Mouse (Mus musculus): ENCODE results near the gene Mfap2. TPM values are rescaled to one million over a fixed set of nuclear protein-coding genes. Genes with fewer than 3 reads are reported as not detected.

Mfap2 gene
- polyA plus RNA-seq, 1 experiment: 36.9 TPM

DNA sequence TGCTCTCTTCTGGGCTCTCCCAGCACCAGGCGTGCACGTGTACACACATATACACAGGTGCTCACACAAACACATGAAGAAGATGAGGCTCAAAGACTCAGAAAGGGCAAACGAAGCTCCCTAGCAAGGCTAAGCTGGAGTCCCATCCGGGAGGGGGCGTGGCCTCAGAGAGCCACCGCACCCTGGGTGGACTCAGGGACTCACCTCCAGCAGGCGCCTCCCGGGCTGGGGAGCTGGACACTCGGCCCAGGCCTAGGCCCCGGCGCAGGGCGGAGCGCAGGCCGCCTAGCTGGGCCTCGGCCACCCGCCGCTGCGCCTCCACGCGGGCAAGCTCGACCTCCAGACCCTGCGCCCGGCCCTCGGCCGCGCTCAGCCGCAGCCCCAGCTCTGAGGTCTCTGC is 14.8 kb downstream of the Mfap2 start:
- DNase-seq (ENCODE audit: low read depth): no peak

GRCm38 (mm10) chr4:141030541-141031206 is 20.5 kb downstream of the Mfap2 start:
- DNase-seq (ENCODE audit: low read depth): no peak

DNA sequence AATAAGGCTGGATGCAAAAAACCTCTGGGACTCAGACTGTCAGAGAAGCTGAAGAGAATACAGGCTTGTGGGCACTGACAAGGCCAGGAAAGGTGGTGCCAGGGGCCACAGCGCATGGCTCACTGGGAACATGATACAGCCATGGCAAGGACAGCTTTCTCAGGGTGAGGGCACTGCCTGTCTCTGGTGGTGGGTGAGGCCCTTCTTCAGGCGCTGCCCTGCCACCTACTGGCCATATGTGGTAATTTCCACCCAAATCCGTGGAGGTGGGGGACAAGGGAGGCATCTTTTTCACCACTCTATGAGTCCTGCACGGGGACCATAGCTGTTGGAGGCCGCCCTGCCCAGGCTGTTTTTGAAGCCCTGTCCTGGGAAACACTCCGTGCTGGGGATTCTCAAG is 21.5 kb downstream of the Mfap2 start:
- DNase-seq (ENCODE audit: low read depth): no peak

GRCm38 (mm10) chr4:141033606-141034549 is 23.7 kb downstream of the Mfap2 start:
- DNase-seq (ENCODE audit: low read depth): no peak

DNA sequence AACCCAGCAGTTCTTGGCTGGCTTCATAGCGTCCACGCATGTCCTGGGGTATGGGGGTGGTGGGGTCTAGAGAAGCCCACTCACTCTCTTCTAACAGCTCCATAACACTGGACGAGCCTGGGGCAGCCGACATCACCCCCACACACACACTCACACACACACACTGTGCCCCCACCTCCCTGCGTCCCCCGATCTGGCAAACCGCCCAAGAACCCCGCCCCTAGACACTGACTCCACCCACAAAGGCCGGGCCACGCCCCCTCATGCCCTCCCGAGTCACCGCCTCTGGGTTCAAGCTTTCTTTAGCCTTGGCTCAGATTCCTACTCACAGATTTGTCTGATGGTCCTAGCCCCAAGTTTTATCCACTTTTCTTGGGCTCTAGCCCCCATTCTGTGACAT is 30.9 kb downstream of the Mfap2 start:
- no peak for DNase-seq (ENCODE audit: low read depth)

DNA sequence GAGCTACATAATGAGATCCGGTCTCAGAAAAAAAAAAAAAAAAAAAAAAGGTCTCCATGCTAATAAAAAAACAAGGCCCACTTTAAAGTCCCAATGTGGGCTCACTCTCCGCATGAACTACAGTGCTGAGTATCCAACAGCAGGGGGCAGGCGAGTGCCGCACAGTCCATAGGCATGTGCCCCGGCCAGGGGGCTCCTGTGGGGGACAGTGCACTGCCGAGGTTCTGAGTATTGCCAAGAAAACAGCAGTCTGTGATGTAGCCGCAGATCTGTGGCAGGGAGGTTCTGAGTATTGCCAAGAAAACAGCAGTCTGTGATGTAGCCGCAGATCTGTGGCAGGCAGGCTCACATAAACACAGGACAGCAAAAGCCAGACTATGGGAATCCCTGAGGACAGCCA is 34.6 kb downstream of the Mfap2 start:
- no peak for DNase-seq (ENCODE audit: low read depth)

DNA sequence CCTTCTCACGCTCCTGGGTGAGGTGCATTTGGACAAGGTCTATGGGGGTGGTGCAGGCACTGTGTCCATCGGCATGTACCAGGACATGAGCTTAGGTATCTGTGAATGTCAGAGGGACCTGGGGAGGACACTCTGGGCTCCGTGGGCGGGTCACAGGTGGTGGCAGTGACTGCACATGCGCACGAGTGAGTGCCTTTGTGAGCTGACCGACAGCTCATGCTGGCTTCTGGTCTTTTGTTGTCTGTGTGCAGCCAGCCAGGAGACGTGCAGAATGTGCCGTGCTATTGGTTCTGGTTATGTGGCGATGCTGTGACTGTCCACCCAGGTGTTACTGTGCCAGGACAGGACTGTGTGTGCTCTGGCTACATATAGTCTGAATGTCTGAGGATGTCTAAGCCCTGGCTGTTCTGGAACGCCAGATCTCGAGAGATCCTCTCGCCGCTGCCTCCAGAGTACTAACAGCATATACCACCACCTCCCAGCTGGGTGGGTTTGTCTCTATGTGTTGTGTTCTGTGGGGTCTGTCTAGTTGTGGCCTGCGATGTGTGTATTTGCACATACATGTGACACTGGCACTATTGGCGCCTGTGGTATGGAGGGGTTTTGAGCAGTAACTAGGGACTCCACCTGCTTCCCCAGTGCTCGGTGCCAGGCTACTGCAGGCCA is 38.7 kb downstream of the Mfap2 start:
- no peak for DNase-seq (ENCODE audit: low read depth)

- no peak for DNase-seq (ENCODE audit: low read depth)
Measured at GRCm38 (mm10) chr4:141049476-141049835, 39.2 kb downstream of the Mfap2 start.

DNA sequence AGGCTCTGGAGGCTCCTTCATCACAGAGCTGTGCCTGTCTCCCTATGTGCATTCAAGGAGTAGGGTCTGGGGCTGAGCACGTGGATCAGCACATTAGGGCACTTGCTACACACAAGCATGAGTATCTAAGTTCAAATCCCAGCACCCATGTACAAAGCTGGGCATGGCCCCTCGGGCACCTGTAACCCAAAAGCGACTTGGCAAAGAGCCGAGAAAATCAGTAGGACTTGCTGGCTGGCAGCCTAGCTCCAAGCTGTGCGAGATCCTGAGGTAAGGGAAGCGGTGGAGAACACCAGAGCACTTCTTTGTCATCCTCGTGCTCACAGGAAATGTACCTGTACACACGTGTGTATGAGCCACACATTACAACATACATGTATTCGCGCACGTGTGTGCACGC is 42.2 kb downstream of the Mfap2 start:
- DNase-seq (ENCODE audit: low read depth): no peak

DNA sequence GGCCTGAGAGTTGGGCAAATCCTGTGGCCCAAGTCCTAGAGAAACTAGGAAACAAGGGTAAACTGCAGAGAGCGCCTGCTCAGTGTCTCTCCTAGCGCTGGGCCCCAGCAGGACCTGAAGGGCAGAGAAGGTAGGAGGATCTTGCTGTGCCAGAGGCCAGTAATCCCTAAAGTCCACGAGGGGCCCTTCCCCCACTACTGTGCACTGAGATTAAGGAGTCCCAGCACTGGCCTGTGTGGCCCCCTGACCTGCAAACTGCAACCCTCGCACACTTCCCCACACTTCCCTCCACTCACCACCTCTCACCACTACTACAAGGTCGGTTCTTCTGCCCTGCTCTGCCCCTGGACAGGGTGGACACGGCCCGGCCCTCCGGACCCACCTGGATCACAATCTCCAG is 42.9 kb downstream of the Mfap2 start:
- DNase-seq (ENCODE audit: low read depth): no peak

DNA sequence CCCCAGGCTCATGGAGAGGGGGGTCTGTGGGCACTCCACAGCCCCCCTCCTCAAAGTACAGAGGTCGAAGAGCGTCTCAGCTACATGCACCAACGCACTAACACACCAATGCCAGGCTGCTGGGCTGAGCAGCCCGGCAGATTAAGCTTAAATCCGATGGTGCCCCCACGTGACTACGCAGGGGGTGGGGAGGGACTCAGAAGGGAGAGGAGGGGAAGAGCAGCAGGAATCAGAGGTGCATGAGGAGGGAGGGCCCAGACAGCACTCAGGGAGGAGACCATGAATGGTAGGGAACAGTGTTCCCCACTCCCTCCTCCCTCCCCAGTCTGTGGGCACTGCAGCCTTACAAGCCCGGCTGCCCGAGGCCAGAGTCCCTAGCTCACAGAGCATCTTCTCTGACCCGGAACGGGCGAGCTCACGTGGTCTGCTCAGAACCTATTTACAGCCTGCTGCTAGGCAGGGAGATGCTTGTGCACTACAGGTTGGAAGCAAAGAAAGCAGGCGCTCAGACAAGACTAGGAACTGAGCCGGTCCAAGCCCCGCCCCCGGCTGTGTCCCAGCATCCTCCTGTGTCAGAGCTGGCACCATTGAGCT is 43.4 kb downstream of the Mfap2 start:
- no peak for DNase-seq (ENCODE audit: low read depth)

DNA sequence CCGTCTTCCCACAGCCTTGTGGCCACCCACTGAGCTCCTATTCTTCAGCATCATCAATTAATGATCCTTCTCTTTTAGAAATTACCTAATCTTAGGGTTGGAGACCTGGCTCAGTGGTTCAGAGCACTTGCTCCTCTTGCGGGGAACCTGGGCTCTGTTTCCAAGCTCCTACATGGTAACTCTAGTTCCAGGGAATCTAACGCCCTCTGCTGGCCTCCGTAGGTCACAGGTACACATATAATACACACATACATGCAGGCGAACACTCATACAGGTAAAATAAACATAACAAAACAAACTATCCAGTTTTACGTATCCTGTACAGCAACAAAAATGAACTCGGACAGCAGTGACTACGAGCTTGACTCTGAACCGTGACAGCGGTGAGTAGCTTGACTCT is 46.8 kb downstream of the Mfap2 start:
- DNase-seq (ENCODE audit: low read depth): no peak

DNA sequence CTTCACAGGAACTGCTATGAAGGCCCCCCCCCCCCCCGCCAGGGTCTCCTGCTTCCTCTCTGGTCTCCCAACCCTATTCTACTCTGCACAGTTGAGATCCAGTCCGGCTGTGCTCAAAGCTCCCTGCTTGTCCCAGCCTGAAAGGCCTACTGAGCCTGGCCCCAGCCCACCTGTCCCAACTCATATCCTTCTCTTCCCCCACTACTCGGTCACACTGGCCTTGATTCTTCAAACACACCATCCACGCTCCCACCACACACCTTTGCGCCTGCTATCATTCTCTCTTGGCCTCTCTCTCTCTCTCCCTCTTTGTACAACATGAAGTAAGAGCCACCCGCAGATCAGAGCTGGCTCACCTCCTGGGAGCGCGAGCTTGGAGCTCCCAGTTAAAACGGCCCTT is 48.6 kb downstream of the Mfap2 start:
- no peak for DNase-seq (ENCODE audit: low read depth)

- no peak for DNase-seq (ENCODE audit: low read depth)
Measured at GRCm38 (mm10) chr4:141059616-141060425, 49.6 kb downstream of the Mfap2 start.

GRCm38 (mm10) chr4:141060426-141061301 is 50.4 kb downstream of the Mfap2 start, which contains the start of gene Crocc:
Crocc (minus strand) TSS chr4:141060550.
- DNase-seq (ENCODE audit: low read depth): peak; percentile 68

DNA sequence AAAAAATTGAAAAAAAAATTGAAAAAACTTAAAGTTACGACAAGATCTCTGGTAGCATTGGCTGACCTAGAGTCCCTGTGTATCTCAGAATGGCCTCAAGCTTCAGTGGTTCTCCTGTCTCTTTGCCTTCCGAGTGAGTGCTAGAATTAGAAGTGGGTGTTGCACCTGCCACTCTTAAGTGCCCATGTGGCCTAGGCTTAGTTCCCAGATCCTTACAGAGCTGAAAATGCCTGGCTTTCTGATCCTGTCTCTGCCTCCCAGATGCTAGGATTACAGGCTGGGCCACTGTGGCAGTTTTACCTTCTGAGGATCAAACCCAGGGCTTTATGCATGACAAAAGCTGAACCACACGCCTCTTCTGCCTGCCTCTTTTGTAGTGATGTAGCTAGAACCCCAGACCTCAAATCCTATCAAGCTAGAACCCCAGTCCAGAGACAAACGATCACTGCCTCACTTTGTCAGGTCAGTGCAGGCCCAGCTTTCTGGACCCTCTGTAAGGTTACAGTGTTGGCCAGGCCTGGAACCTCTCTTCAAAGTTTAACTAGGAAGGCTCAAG is 54.0 kb downstream of the Mfap2 start:
- no peak for DNase-seq (ENCODE audit: low read depth)

DNA sequence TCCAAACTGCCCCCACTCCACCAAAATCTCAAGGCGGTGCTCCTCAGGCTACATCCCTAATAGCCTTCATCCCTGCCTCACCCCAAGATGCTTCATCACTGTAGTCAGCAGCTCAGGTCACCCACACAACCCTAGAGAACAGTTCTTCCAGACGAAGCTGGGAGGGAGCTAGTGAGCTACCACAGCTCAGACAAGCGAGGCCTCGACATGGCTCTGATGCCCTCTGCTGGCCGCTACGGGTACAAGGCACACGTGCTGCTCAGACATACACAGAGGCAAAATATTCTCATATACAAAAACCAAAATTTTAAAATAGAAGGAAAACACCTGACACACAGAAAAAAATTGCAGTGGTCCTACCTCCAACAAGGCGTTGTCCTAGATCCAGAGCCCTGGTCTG is 54.9 kb downstream of the Mfap2 start:
- DNase-seq (ENCODE audit: low read depth): no peak
